Mouse (Mus musculus) MEL (cell line): ENCODE measurements at regions not wholly inside any gene's neighbourhood (a gene's known extent, or its start where the extent isn't known, plus 50 kb on each side); places are given as distances from the start of the nearest gene placed in this dataset.

ENCODE experiments used
- DNase-seq: peaks from one replicate; pipeline ENCODE4 v3.0.0; 2011; ENCODE audit warnings: low read depth, low spot score
- H3K27ac ChIP-seq: 2 replicates; pipeline ENCODE4 v1.5.1; 2012; ENCODE audit warnings: low read depth, mild to moderate bottlenecking, control low read depth, low read length, moderate library complexity; ENCODE audit not compliant: control insufficient read depth
- H3K27me3 ChIP-seq, 2 experiments: fragments of 150-350 bp in 1 of 2; sonication (generic) in 1 of 2; 2 replicates each; pipeline ENCODE4 v1.6.1; 2012; ENCODE audit warnings: low read length in 2 of 2, mild to moderate bottlenecking in 2 of 2, improper control_type of control experiment in 1 of 2, moderate library complexity in 1 of 2; ENCODE audit not compliant: insufficient read depth in 2 of 2, control insufficient read depth in 1 of 2
- H3K36me3 ChIP-seq, 2 experiments: 2 replicates each; pipeline ENCODE4 v1.6.1; 2012 to 2014; ENCODE audit warnings: low read length in 2 of 2, improper control_type of control experiment in 1 of 2, inconsistent platforms in 1 of 2, mild to moderate bottlenecking in 1 of 2; ENCODE audit not compliant: insufficient read depth in 2 of 2, control insufficient read depth in 1 of 2
- H3K4me1 ChIP-seq, 2 experiments: fragments of 150-350 bp in 1 of 2; sonication (generic) in 1 of 2; 2 replicates each; pipeline ENCODE4 v1.6.1; 2012; ENCODE audit warnings: low read length in 2 of 2, improper control_type of control experiment in 1 of 2, mild to moderate bottlenecking in 1 of 2; ENCODE audit not compliant: insufficient read depth in 2 of 2, control insufficient read depth in 1 of 2
- H3K4me3 ChIP-seq, 2 experiments: fragments of 150-350 bp in 1 of 2; sonication (generic) in 1 of 2; 2 replicates each; pipeline ENCODE4 v1.5.1; 2012; ENCODE audit warnings: low read depth in 2 of 2, low read length in 2 of 2, mild to moderate bottlenecking in 2 of 2, moderate library complexity in 2 of 2, control low read depth in 1 of 2, improper control_type of control experiment in 1 of 2; ENCODE audit not compliant: control insufficient read depth in 1 of 2, insufficient read depth in 1 of 2
- H3K79me2 ChIP-seq: 2 replicates; pipeline ENCODE4 v1.6.1; 2012; ENCODE audit warnings: mild to moderate bottlenecking, low read length, moderate library complexity; ENCODE audit not compliant: control insufficient read depth, poor library complexity, insufficient read depth
- H3K9ac ChIP-seq: 2 replicates; pipeline ENCODE4 v1.6.1; 2012; ENCODE audit warnings: low read depth, mild to moderate bottlenecking, control low read depth, low read length, moderate library complexity; ENCODE audit not compliant: control insufficient read depth, poor library complexity, severe bottlenecking
- H3K9me3 ChIP-seq: fragments of 150-350 bp; sonication (generic); replicated peaks from 2 replicates; pipeline ENCODE4 v1.6.1; 2012; ENCODE audit warnings: mild to moderate bottlenecking, low read length, improper control_type of control experiment, moderate library complexity; ENCODE audit not compliant: insufficient read depth
- BHLHE40 ChIP-seq: IDR thresholded peaks from 2 replicates; pipeline ENCODE4 v1.6.1; 2012; ENCODE audit warnings: low read depth, mild to moderate bottlenecking, inconsistent platforms, low read length, improper control_type of control experiment, borderline replicate concordance
- CHD1 ChIP-seq: IDR thresholded peaks from 2 replicates; pipeline ENCODE4 v1.6.1; 2012; ENCODE audit warnings: low read depth, mild to moderate bottlenecking, inconsistent platforms, low read length, improper control_type of control experiment
- E2F4 ChIP-seq: IDR thresholded peaks from 2 replicates; pipeline ENCODE4 v1.6.1; 2011; ENCODE audit warnings: low read depth, low read length, improper control_type of control experiment, borderline replicate concordance
- GABPA ChIP-seq: IDR thresholded peaks from 2 replicates; pipeline ENCODE4 v1.6.1; 2012; ENCODE audit warnings: low read depth, mild to moderate bottlenecking, inconsistent platforms, low read length, improper control_type of control experiment, moderate library complexity
- KAT2A ChIP-seq: conservative IDR thresholded peaks from 2 replicates; pipeline ENCODE4 v1.6.1; 2012; ENCODE audit warnings: low read depth, low read length, improper control_type of control experiment, inconsistent platforms
- MAFK ChIP-seq: IDR thresholded peaks from 2 replicates; pipeline ENCODE4 v1.6.1; 2011; ENCODE audit warnings: low read depth, mild to moderate bottlenecking, low read length, improper control_type of control experiment, borderline replicate concordance
- MAX ChIP-seq: IDR thresholded peaks from 2 replicates; pipeline ENCODE4 v1.6.1; 2011; ENCODE audit warnings: low read length, improper control_type of control experiment
- MXI1 ChIP-seq: IDR thresholded peaks from 2 replicates; pipeline ENCODE4 v1.6.1; 2011; ENCODE audit warnings: mild to moderate bottlenecking, low read depth, low read length, improper control_type of control experiment
- MYC ChIP-seq: IDR thresholded peaks from 2 replicates; pipeline ENCODE4 v1.6.1; 2011; ENCODE audit warnings: low read depth, mild to moderate bottlenecking, low read length, improper control_type of control experiment, moderate library complexity
- NELFE ChIP-seq: IDR thresholded peaks from 2 replicates; pipeline ENCODE4 v1.6.1; 2011; ENCODE audit warnings: low read depth, low read length, improper control_type of control experiment
- POLR2AphosphoS5 ChIP-seq: IDR thresholded peaks from 2 replicates; pipeline ENCODE4 v1.6.1; 2012; ENCODE audit warnings: low read depth, borderline replicate concordance, mild to moderate bottlenecking, inconsistent platforms, low read length, moderate library complexity, mixed read lengths
- SMC3 ChIP-seq: IDR thresholded peaks from 2 replicates; pipeline ENCODE4 v1.6.1; 2011; ENCODE audit warnings: low read depth, low read length, improper control_type of control experiment
- TCF12 ChIP-seq: IDR thresholded peaks from 2 replicates; pipeline ENCODE4 v1.6.1; 2014; ENCODE audit warnings: low read depth, mild to moderate bottlenecking, inconsistent platforms, low read length, improper control_type of control experiment, moderate library complexity
- USF1 ChIP-seq: IDR thresholded peaks from 2 replicates; pipeline ENCODE4 v1.6.1; 2014; ENCODE audit warnings: low read depth, mild to moderate bottlenecking, inconsistent platforms, low read length, improper control_type of control experiment, moderate library complexity
- ZC3H11A ChIP-seq: IDR thresholded peaks from 2 replicates; pipeline ENCODE4 v1.6.1; 2012; ENCODE audit warnings: low read depth, mild to moderate bottlenecking, inconsistent platforms, low read length, improper control_type of control experiment
- ZKSCAN1 ChIP-seq: IDR thresholded peaks from 2 replicates; pipeline ENCODE4 v1.6.1; 2012; ENCODE audit warnings: low read depth, mild to moderate bottlenecking, inconsistent platforms, low read length, improper control_type of control experiment, moderate library complexity
- ZMIZ1 ChIP-seq: IDR thresholded peaks from 2 replicates; pipeline ENCODE4 v1.6.1; 2012; ENCODE audit warnings: low read depth, mild to moderate bottlenecking, inconsistent platforms, low read length, improper control_type of control experiment, moderate library complexity

- no peaks in the 10 kb centered on the region for H3K9me3 ChIP-seq
- H3K9ac ChIP-seq = no peak overlapping the region
- no peaks in the 10 kb centered on the region for H3K4me1 ChIP-seq
- no peak overlapping the region for H3K4me3 ChIP-seq
- TF ChIP-seq MAX (no peak), MAFK (no peak), KAT2A (no peak), TCF12 (no peak), ZKSCAN1 (no peak), POLR2AphosphoS5 (no peak), MXI1 (no peak), SMC3 (no peak), ZC3H11A (no peak)
- TF ChIP-seq, all 39 proteins: peak for 0
- Histone ChIP-seq H3K27ac (no peak overlapping the region), H3K36me3 (no peaks in the 10 kb centered on the region), H3K79me2 (no peaks in the 10 kb centered on the region), H3K27me3 (no peaks in the 10 kb centered on the region)
- DNase-seq = no peak
These were observed 112.7 kb upstream of the Gm4737 start for GRCm38 (mm10) chr16:46267533-46267932.

- Histone ChIP-seq H3K79me2 (no peaks in the 10 kb centered on the region), H3K27ac (no peak overlapping the region), H3K4me3 (no peak overlapping the region), H3K4me1 (no peaks in the 10 kb centered on the region), H3K36me3 (no peaks in the 10 kb centered on the region), H3K9me3 (no peaks in the 10 kb centered on the region), H3K9ac (no peak overlapping the region), H3K27me3 (no peaks in the 10 kb centered on the region)
- DNase-seq = no peak
- TF ChIP-seq BHLHE40 (no peak), MYC (no peak), USF1 (no peak), NELFE (no peak), CHD1 (no peak), GABPA (no peak), ZMIZ1 (no peak), E2F4 (no peak)
These were observed 96.8 kb upstream of the Gm4737 start for GRCm38 (mm10) chr16:46251639-46252038.
